Mouse (Mus musculus): ENCODE results near the gene Scaf4.

- no peak for TF ChIP-seq ZNF384 (IDR thresholded peaks at IDR 0.05; ENCODE audit: low read depth, low read length)
- TF ChIP-seq MAFK (IDR thresholded peaks at IDR 0.05; ENCODE audit: insufficient read depth, low read depth, low read length), result no peak
- no peak for TF ChIP-seq CHD2 (IDR thresholded peaks at IDR 0.05; ENCODE audit: low read depth, low read length)
- no peak for TF ChIP-seq HCFC1 (IDR thresholded peaks at IDR 0.05; ENCODE audit: borderline replicate concordance, insufficient read depth, low read length)
- TF ChIP-seq ZC3H11A (IDR thresholded peaks at IDR 0.05; ENCODE audit: borderline replicate concordance, low read depth, low read length), result no peak
Observed at GRCm38 (mm10) chr16:90266581-90266980, 17.7 kb downstream of the Scaf4 start.

Measured in ES-E14 (cell line).